Mouse (Mus musculus) forebrain, embryonic 14.5 days (tissue): Measurements from ENCODE around the gene Slbp. TPM values are rescaled to one million over a fixed set of nuclear protein-coding genes. Genes with fewer than 3 reads are reported as not detected.

Experiments used
- ATAC-seq: fragments of 200-750 bp; cut with Nextera tagmentation; 2 replicates; pipeline ENCODE4 v1.8.0; 2017; ENCODE audit warnings: mild to moderate bottlenecking, moderate library complexity
- DNase-seq: peaks from one replicate; pipeline ENCODE4 v3.0.0-alpha.2; 2015; ENCODE audit warnings: low spot score
- H3K27ac ChIP-seq: fragments of 300-500 bp; sonication (generic); 2 replicates; pipeline ENCODE4 v1.5.1; 2014; ENCODE audit warnings: low read depth, mild to moderate bottlenecking, control low read depth, low read length, moderate library complexity
- H3K27me3 ChIP-seq: fragments of 300-500 bp; sonication (generic); replicated peaks from 2 replicates; pipeline ENCODE4 v1.6.1; 2014; ENCODE audit warnings: low read length, control low read depth, mixed read lengths; ENCODE audit not compliant: control insufficient read depth, insufficient read depth
- H3K36me3 ChIP-seq: fragments of 300-500 bp; sonication (generic); 2 replicates; pipeline ENCODE4 v1.6.1; 2014; ENCODE audit warnings: low read length, control low read depth; ENCODE audit not compliant: control insufficient read depth, insufficient read depth
- H3K4me1 ChIP-seq: fragments of 300-500 bp; sonication (generic); 2 replicates; pipeline ENCODE4 v1.6.1; 2014; ENCODE audit warnings: antibody characterized with exemption, low read length, control low read depth; ENCODE audit not compliant: control insufficient read depth, insufficient read depth
- H3K4me2 ChIP-seq: fragments of 300-500 bp; sonication (generic); 2 replicates; pipeline ENCODE4 v1.6.1; 2014; ENCODE audit warnings: mild to moderate bottlenecking, control low read depth, low read length
- H3K4me3 ChIP-seq: fragments of 300-500 bp; sonication (generic); 2 replicates; pipeline ENCODE4 v1.5.1; 2014; ENCODE audit warnings: low read depth, low read length, control low read depth
- H3K9ac ChIP-seq: fragments of 300-500 bp; sonication (generic); 2 replicates; pipeline ENCODE4 v1.6.1; 2014; ENCODE audit warnings: mild to moderate bottlenecking, low read length, control low read depth, moderate library complexity
- H3K9me3 ChIP-seq: fragments of 300-500 bp; sonication (generic); replicated peaks from 2 replicates; pipeline ENCODE4 v1.6.1; 2016; ENCODE audit warnings: low read length, control low read depth, mixed read lengths; ENCODE audit not compliant: control insufficient read depth
- WGBS: fragments of 180-500 bp; shearing (Covaris S2); extraction: QIAGEN DNeasy Blood & Tissue Kit; methylation state at CpG from one replicate; pipeline ENCODE4 v1.1.7; 2014; 5-methylcytosine and 5-hydroxymethylcytosine counted together
- polyA plus RNA-seq: library from polyadenylated mRNA; unstranded; fragments of >200 nt; fragmentation: Nextera tagmentation; extraction: Ambion mirVana; gene quantifications from 2 replicates; pipeline ENCODE4 v1.2.1, GENCODE M21; 2014

Slbp gene
- polyA plus RNA-seq, 1 experiment from 2014 or later: 154 TPM

DNA sequence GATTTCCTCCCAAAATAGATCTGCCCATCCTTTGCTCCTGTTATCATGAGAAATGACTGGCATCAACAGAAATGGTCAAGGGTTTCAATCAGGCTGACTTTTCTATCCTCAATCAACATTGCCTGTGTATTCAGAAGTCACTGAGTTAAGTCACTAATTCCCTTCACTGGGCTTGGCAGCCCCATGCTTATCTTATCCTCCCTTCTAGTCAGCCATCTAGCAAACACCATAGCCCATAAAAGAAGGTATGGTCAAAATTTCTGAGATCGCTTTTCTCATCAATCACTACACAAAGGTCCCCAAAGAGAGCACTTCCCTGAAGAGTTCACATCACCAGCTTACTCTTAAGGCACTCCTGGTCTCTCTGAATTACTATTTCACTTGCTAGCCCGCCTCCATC lies 1.4 kb downstream of the Slbp start:
- Histone ChIP-seq H3K27ac (no peak overlapping the region), H3K4me2 (peak overlapping the region; percentile 53), H3K9ac (peak overlapping the region; percentile 80), H3K4me3 (peak overlapping the region; percentile 86), H3K27me3 (no peaks in the 10 kb centered on the region), H3K36me3 (peaks cover 58% of the 10 kb centered on the region), H3K4me1 (peaks cover 12% of the 10 kb centered on the region), H3K9me3 (no peaks in the 10 kb centered on the region)
- WGBS: 17% methylated on average over 2 of the region's 2 CpGs
- DNase-seq (no peak), ATAC-seq (no peak)

DNA sequence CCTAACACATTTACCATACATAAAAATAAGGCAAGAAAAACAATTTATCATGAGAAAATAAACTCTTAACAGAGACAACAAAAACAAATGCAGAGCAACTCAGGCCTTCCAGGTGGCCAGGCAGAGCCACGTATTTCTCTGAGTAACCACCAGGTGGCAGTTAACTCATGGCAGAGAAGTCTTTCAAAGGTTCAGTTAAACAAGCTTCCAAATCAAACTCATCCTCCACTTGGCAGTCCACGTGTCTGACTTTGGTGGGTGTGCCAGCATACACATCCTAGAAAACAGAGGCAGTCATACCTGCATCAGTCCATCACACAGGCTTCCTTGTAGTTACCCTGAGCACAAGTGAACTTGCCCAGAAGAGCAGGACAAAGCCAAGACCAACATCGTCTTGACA lies 11.7 kb downstream of the Slbp start:
- Histone ChIP-seq H3K36me3 (peaks cover 69% of the 10 kb centered on the region), H3K9ac (no peak overlapping the region), H3K27me3 (no peaks in the 10 kb centered on the region), H3K27ac (no peak overlapping the region), H3K9me3 (no peaks in the 10 kb centered on the region), H3K4me3 (no peak overlapping the region), H3K4me2 (no peak overlapping the region), H3K4me1 (no peaks in the 10 kb centered on the region)
- DNase-seq (peak; percentile 73), ATAC-seq (no peak)
- 35% methylated on average over 3 of the region's 3 CpGs for WGBS

- Histone ChIP-seq H3K27ac (no peak overlapping the region), H3K27me3 (no peaks in the 10 kb centered on the region), H3K4me1 (no peaks in the 10 kb centered on the region), H3K9me3 (no peaks in the 10 kb centered on the region), H3K4me2 (no peak overlapping the region), H3K36me3 (peaks cover 53% of the 10 kb centered on the region), H3K4me3 (no peak overlapping the region), H3K9ac (no peak overlapping the region)
- WGBS: 74% methylated on average over 4 of the region's 4 CpGs
- no peak for DNase-seq
- ATAC-seq: no peak
Measured at GRCm38 (mm10) chr5:33638826-33639225, 13.5 kb downstream of the Slbp start.

- DNase-seq: no peak
- ATAC-seq: no peak
- no peak overlapping the region for H3K27ac ChIP-seq
Measured at GRCm38 (mm10) chr5:33637606-33638350, 14.6 kb downstream of the Slbp start.

GRCm38 (mm10) chr5:33635361-33635760 lies 17.0 kb downstream of the Slbp start:
- DNase-seq: no peak
- Histone ChIP-seq H3K9ac (no peak overlapping the region), H3K4me1 (peaks cover 2% of the 10 kb centered on the region; the same call in 1 of the 2 replicates), H3K4me3 (no peak overlapping the region), H3K27me3 (no peaks in the 10 kb centered on the region), H3K4me2 (no peak overlapping the region), H3K9me3 (no peaks in the 10 kb centered on the region), H3K36me3 (peaks cover 21% of the 10 kb centered on the region), H3K27ac (no peak overlapping the region)
- no peak for ATAC-seq
- WGBS: 89% methylated on average over 3 of the region's 3 CpGs

More at GRCm38 (mm10) chr5:33637606-33638350, 14.6 kb downstream of the Slbp start:
- WGBS: 80% methylated on average over 3 of the region's 3 CpGs
- Histone ChIP-seq H3K4me1 (no peaks in the 10 kb centered on the region), H3K9ac (no peak overlapping the region), H3K4me2 (no peak overlapping the region), H3K4me3 (no peak overlapping the region), H3K9me3 (no peaks in the 10 kb centered on the region), H3K36me3 (peaks cover 42% of the 10 kb centered on the region), H3K27me3 (no peaks in the 10 kb centered on the region)

- ATAC-seq: no peak
Measured at GRCm38 (mm10) chr5:33632526-33632925, 19.8 kb downstream of the Slbp start.

GRCm38 (mm10) chr5:33630615-33631014 lies 21.8 kb downstream of the Slbp start:
- no peak for ATAC-seq
- 75% methylated on average over 4 of the region's 4 CpGs for WGBS
- DNase-seq: no peak
- peak overlapping the region; percentile 91 for H3K4me2 ChIP-seq
- H3K36me3 ChIP-seq: no peaks in the 10 kb centered on the region
- H3K27me3 ChIP-seq: no peaks in the 10 kb centered on the region
- H3K4me1 ChIP-seq: peaks cover 15% of the 10 kb centered on the region
- no peak overlapping the region for H3K27ac ChIP-seq
- peak overlapping the region; percentile 66; the same call in 1 of the 2 replicates for H3K9ac ChIP-seq
- H3K9me3 ChIP-seq: no peaks in the 10 kb centered on the region
- peak overlapping the region; percentile 71 for H3K4me3 ChIP-seq

More at GRCm38 (mm10) chr5:33632526-33632925, 19.8 kb downstream of the Slbp start:
- 85% methylated on average over 1 of the region's 1 CpGs for WGBS
- Histone ChIP-seq H3K27ac (no peak overlapping the region), H3K4me2 (no peak overlapping the region), H3K9me3 (no peaks in the 10 kb centered on the region), H3K9ac (no peak overlapping the region), H3K36me3 (peaks cover 4% of the 10 kb centered on the region), H3K27me3 (no peaks in the 10 kb centered on the region), H3K4me1 (peaks cover 15% of the 10 kb centered on the region), H3K4me3 (no peak overlapping the region)
- no peak for DNase-seq

DNA sequence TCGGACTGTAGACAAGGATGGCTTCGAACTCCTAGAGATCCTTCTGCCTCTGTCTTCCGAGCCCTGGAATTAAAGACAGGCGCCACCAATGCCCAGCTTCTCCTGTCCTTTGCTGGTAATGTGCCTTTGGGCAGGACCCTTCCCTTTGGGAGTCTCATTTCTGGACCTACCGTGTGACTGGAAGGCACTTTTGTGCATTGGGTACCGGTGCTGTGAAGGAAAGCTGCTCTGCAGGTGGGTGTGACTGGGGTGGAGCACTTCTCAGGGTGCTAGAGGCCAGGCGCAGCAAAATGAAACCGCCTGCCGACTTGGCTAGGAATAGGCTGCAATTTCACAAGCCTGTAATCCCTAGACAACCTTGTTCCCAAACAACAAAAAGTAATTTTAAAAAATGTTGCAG lies 22.3 kb downstream of the Slbp start:
- H3K27me3 ChIP-seq: no peaks in the 10 kb centered on the region
- H3K4me2 ChIP-seq: peak overlapping the region; percentile 91
- DNase-seq: peak; percentile 5
- peak; percentile 16 for ATAC-seq
- H3K4me1 ChIP-seq: peaks cover 15% of the 10 kb centered on the region
- 4% methylated on average over 9 of the region's 9 CpGs for WGBS
- peak overlapping the region; percentile 66 for H3K9ac ChIP-seq
- peak overlapping the region; percentile 71 for H3K4me3 ChIP-seq
- no peaks in the 10 kb centered on the region for H3K36me3 ChIP-seq
- peak overlapping the region; percentile 44; the same call in 1 of the 2 replicates for H3K27ac ChIP-seq
- no peaks in the 10 kb centered on the region for H3K9me3 ChIP-seq

DNA sequence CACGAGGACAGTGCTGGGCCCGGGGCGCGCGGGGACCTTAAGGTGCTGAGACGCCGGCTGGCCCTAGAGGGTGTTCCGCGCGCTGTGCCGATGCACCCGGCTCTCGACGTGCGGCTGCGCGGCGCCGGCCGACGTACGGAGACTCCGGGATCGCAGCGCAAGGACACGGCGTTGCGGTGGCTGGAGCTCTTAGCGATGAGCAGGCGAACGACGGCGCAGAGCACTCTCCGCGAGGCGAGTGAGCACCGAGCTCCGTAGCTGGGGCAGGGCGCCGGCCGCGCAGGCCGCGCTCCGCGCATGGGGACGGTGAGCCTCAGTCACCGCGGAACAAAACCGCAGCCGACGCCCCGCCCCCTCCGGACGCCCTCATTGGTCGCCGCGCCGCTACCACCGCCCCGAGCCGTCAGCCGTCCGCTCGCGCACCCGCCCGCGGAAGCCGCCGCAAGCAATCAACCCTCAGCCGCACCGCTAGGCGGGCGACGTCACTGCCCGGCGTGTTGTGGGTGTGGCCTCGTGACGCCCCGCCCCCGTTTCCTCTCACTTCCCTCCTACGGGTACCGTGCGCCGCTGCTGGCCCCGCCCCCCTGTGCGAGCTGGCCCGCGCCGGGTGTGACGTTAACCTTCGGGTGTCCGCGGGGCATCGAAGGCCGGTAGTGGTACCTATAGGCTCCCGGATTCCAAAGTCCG lies 22.9 kb downstream of the Slbp start, which contains the start of the genes Fam53a and Gm9903:
TSS of gene Fam53a (minus strand) at position 335 of the 687 bp plus-strand sequence.
TSS of gene Gm9903 (plus strand) at position 625 of the 687 bp plus-strand sequence.
- Histone ChIP-seq H3K27me3 (no peaks in the 10 kb centered on the region), H3K4me1 (peaks cover 15% of the 10 kb centered on the region), H3K4me2 (peak within 1 kb of the TSS; percentile 91), H3K9me3 (no peaks in the 10 kb centered on the region), H3K36me3 (no peaks in the 10 kb centered on the region), H3K4me3 (peak within 1 kb of the TSS; percentile 71), H3K9ac (peak within 1 kb of the TSS; percentile 68), H3K27ac (peak within 1 kb of the TSS; percentile 79)
- WGBS: under 1% methylated on average over 87 of the region's 99 CpGs
- ATAC-seq (peak; percentile 97), DNase-seq (peak; percentile 97)
